Mouse (Mus musculus) midbrain, embryonic 11.5 days (tissue): ENCODE measurements around the gene Stxbp5. TPM values are rescaled to one million over a fixed set of nuclear protein-coding genes. Genes with fewer than 3 reads are reported as not detected.

Experiments used
- ATAC-seq: fragments of 200-750 bp; cut with Nextera tagmentation; 2 replicates; pipeline ENCODE4 v1.8.0; 2017; ENCODE audit warnings: moderate TSS enrichment, moderate library complexity; ENCODE audit not compliant: low FRiP score
- DNase-seq: peaks from one replicate; pipeline ENCODE4 v3.0.0; 2015; ENCODE audit warnings: low spot score; ENCODE audit errors: missing footprints
- H3K27ac ChIP-seq: fragments of 300-500 bp; sonication (generic); 2 replicates; pipeline ENCODE4 v1.5.1; 2014; ENCODE audit warnings: low read depth, low read length
- H3K27me3 ChIP-seq: fragments of 300-500 bp; sonication (generic); 2 replicates; pipeline ENCODE4 v1.6.1; 2014; ENCODE audit warnings: mild to moderate bottlenecking, low read length, moderate library complexity, mixed read lengths; ENCODE audit not compliant: control insufficient read depth, insufficient read depth
- H3K36me3 ChIP-seq: fragments of 300-500 bp; sonication (generic); 2 replicates; pipeline ENCODE4 v1.6.1; 2014; ENCODE audit warnings: mild to moderate bottlenecking, low read length, moderate library complexity, mixed read lengths; ENCODE audit not compliant: control insufficient read depth, insufficient read depth
- H3K4me1 ChIP-seq: fragments of 300-500 bp; sonication (generic); 2 replicates; pipeline ENCODE4 v1.6.1; 2014; ENCODE audit warnings: low read length; ENCODE audit not compliant: control insufficient read depth, insufficient read depth
- H3K4me2 ChIP-seq: fragments of 300-500 bp; sonication (generic); 2 replicates; pipeline ENCODE4 v1.6.1; 2014; ENCODE audit warnings: mild to moderate bottlenecking, moderate library complexity
- H3K4me3 ChIP-seq: fragments of 300-500 bp; sonication (generic); 2 replicates; pipeline ENCODE4 v1.5.1; 2014; ENCODE audit warnings: low read depth, low read length
- H3K9ac ChIP-seq: fragments of 300-500 bp; sonication (generic); 2 replicates; pipeline ENCODE4 v1.6.1; 2014; ENCODE audit warnings: low read length
- H3K9me3 ChIP-seq: fragments of 300-500 bp; sonication (generic); 2 replicates; pipeline ENCODE4 v1.6.1; 2016; ENCODE audit warnings: low read length; ENCODE audit not compliant: control insufficient read depth
- whole genome bisulfite sequencing: fragments of 180-500 bp; shearing (Covaris S2); extraction: QIAGEN DNeasy Blood & Tissue Kit; methylation state at CpG from one replicate; pipeline ENCODE4 v1.1.7; 2014; 5-methylcytosine and 5-hydroxymethylcytosine counted together
- polyA plus RNA-seq: library from polyadenylated mRNA; unstranded; fragments of >200 nt; fragmentation: Nextera tagmentation; extraction: Ambion mirVana; gene quantifications from 2 replicates; pipeline ENCODE4 v1.2.1, GENCODE M21; 2014

Stxbp5 gene
- polyA plus RNA-seq, result 5.6 and 6.3 TPM in 2 replicates

DNA sequence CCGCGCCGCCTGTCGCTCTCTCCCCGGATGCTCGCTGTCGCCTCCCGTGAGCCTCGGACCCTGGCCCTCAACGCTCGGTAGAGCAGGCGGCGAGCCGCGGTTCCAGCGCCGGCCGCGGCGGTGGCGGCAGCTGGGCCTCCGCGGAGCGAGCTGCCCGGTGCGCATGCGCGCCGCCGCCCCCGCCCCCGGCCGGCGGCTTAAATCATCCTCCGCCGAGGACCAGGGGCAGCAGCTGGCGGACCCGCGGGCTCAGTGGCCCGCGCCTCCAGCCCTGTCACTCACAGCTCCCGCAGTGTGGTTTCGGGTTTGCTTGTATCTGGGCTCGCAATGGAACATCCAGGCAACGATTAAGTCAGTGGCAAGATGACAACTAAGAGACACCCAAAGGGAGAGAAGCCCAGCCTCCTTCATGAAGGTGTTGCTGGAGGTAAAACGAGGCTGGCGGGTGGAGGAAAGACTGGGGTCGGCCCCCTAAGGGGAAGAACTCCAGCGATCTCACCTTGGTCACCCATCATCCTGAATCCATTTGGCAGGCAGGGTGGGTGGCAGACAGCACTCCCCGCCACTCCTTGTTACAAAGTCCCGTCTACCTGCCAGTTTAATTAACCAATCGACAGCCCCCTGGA lies at the start of gene Stxbp5:
Gene Stxbp5 (minus strand): TSS at position 9 of the 626 bp plus-strand sequence.
- WGBS, result under 1% methylated on average over 52 of the region's 52 CpGs
- ATAC-seq, result peak; percentile 87
- peak within 1 kb of the TSS; percentile 98 for H3K4me2 ChIP-seq
- H3K4me1 ChIP-seq, result peaks cover 11% of the 10 kb centered on the region
- no peaks in the 10 kb centered on the region for H3K9me3 ChIP-seq
- H3K4me3 ChIP-seq, result peak within 1 kb of the TSS; percentile 82
- no peaks in the 10 kb centered on the region for H3K27me3 ChIP-seq
- DNase-seq, result peak; percentile 99
- H3K27ac ChIP-seq, result peak within 1 kb of the TSS; percentile 95
- H3K9ac ChIP-seq, result peak within 1 kb of the TSS; percentile 93
- no peaks in the 10 kb centered on the region for H3K36me3 ChIP-seq

DNA sequence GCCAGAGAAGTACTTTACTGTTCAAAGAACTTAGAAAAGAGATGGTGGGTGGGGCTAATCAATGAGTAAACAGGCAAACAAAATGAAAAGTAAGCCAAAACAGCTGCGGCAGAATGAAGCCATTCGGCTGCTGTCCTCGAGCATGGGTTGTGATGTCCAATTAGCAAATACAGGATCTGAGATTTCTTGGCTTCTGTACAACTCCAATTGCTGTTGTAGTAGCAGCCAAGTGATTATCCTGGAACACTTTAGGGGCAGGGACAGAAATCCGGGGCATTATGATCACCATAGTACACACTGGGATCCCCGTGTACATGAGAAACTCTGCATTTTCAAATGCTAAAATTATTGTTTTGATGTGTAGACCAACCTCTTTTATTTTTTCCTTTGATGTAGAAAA lies 11.5 kb upstream of the Stxbp5 start:
- no peak overlapping the region for H3K4me3 ChIP-seq
- WGBS, result 90% methylated on average over 5 of the region's 5 CpGs
- ATAC-seq (no peak), DNase-seq (no peak)
- H3K36me3 ChIP-seq, result no peaks in the 10 kb centered on the region
- no peaks in the 10 kb centered on the region for H3K4me1 ChIP-seq
- H3K27me3 ChIP-seq, result no peaks in the 10 kb centered on the region
- H3K4me2 ChIP-seq, result no peak overlapping the region
- H3K27ac ChIP-seq, result no peak overlapping the region
- H3K9ac ChIP-seq, result no peak overlapping the region
- no peaks in the 10 kb centered on the region for H3K9me3 ChIP-seq

DNA sequence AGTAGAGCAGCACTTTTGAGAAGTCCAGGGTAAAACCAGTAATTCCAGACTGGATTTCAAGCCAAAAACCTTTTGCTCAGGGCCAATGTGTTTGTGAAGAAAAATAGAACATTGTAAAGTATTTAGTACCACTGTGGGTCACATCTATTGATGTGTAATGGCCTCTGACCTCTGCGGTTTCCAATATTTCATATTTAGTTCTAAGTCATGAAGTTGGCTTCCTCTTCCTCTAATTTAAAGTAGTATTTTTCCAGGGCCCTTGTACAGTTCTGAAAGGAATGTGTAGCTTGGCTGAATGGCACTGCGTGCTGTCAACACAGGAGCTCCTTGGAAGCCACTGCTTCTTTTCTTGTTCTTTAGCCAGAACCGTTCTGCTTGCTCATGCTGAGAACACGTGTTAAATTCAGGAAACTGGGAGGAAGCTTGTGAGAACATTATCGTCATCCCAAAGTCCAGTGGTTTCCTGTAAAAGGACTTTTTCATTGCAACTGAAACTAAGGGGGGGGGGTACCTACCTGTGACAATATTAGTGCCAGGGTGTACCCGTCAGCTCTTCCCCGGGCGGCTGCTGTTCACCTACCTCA lies 7.1 kb upstream of the Stxbp5 start:
- Histone ChIP-seq H3K9ac (no peak overlapping the region), H3K4me1 (no peaks in the 10 kb centered on the region), H3K27me3 (no peaks in the 10 kb centered on the region), H3K4me2 (no peak overlapping the region), H3K4me3 (no peak overlapping the region), H3K36me3 (no peaks in the 10 kb centered on the region), H3K9me3 (no peaks in the 10 kb centered on the region), H3K27ac (no peak overlapping the region)
- 86% methylated on average over 8 of the region's 8 CpGs for WGBS
- ATAC-seq (no peak), DNase-seq (no peak)

DNA sequence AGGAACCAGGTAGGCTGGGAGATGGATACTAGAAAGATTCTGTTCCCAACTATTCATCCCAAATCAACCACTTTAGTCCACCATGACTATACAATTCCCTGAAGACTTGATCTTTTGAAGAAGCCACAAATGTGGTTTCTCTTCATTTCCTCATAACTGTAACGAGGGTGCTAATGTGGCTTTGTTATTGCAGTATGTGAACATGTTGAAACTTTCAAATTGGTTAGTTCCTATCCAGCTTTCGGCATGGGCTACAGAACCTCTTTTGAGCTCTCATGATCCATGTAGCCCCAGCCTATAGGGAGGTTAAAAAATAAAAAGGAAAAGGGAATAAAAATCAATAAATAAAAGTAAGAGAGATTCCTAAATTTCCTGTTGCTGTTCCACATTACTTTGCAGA lies 6.6 kb upstream of the Stxbp5 start:
- no peaks in the 10 kb centered on the region for H3K4me1 ChIP-seq
- H3K27me3 ChIP-seq, result no peaks in the 10 kb centered on the region
- H3K27ac ChIP-seq, result no peak overlapping the region
- DNase-seq, result no peak
- H3K9ac ChIP-seq, result no peak overlapping the region
- no peaks in the 10 kb centered on the region for H3K36me3 ChIP-seq
- no peak overlapping the region for H3K4me3 ChIP-seq
- H3K9me3 ChIP-seq, result no peaks in the 10 kb centered on the region
- WGBS, result 92% methylated on average over 2 of the region's 2 CpGs
- no peak for ATAC-seq
- H3K4me2 ChIP-seq, result no peak overlapping the region

DNA sequence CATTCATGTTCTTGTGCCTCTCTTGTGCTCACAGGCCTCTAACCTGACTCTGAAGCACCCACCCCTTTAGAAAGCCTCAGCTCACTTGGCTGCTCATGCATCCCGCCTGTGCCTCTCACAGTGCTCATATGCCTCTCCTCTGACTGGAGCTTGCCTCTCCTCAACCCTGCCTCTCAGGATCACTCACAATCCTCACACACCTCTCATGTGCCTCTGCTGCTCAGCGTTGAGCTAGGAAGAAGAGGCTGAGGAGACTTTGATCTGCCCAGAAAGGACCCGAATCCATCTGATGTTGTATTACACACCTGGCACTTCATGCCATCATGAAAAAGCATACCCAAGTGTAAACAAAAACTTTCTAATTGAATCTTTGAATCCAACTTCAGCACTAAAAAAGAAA lies 5.3 kb upstream of the Stxbp5 start:
- Histone ChIP-seq H3K4me3 (no peak overlapping the region), H3K9ac (no peak overlapping the region), H3K36me3 (no peaks in the 10 kb centered on the region), H3K9me3 (no peaks in the 10 kb centered on the region), H3K4me1 (no peaks in the 10 kb centered on the region), H3K27me3 (no peaks in the 10 kb centered on the region), H3K27ac (no peak overlapping the region), H3K4me2 (no peak overlapping the region)
- DNase-seq, result no peak
- no peak for ATAC-seq
- 57% methylated on average over 3 of the region's 3 CpGs for WGBS

DNA sequence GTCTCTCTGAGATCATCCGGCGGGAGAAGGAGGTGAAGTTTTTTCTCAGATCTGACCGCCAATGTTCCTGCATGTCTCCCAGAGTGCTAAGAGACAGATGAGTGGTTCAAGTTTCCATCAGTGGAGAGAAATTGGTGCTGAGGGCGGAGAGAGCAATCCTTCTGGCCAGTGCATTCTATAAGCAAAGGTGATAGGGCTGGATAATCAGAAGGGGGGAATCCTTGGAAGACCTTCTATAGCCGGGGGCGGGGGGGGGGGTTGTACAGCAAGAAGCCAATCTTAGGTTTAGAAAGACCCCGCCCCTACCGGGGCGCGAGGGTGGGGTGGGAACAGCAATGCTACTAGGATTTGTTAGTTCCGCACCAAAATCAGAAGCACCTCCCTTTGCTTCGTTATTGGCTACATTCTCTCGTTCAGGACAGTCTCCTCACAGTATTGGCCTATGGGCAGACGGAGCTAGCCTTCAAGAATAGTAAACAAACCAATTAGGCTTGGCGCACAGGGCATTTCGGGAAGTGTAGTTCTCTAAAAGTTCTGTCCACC lies 889 bp upstream of the Stxbp5 start:
- peak overlapping the region; percentile 82 for H3K4me3 ChIP-seq
- peak overlapping the region; percentile 98 for H3K4me2 ChIP-seq
- under 1% methylated on average over 16 of the region's 16 CpGs for WGBS
- H3K9me3 ChIP-seq, result no peaks in the 10 kb centered on the region
- no peaks in the 10 kb centered on the region for H3K36me3 ChIP-seq
- peak overlapping the region; percentile 95 for H3K27ac ChIP-seq
- DNase-seq (peak; percentile 95), ATAC-seq (peak; percentile 85)
- H3K4me1 ChIP-seq, result peaks cover 11% of the 10 kb centered on the region
- H3K27me3 ChIP-seq, result no peaks in the 10 kb centered on the region
- H3K9ac ChIP-seq, result peak overlapping the region; percentile 93

DNA sequence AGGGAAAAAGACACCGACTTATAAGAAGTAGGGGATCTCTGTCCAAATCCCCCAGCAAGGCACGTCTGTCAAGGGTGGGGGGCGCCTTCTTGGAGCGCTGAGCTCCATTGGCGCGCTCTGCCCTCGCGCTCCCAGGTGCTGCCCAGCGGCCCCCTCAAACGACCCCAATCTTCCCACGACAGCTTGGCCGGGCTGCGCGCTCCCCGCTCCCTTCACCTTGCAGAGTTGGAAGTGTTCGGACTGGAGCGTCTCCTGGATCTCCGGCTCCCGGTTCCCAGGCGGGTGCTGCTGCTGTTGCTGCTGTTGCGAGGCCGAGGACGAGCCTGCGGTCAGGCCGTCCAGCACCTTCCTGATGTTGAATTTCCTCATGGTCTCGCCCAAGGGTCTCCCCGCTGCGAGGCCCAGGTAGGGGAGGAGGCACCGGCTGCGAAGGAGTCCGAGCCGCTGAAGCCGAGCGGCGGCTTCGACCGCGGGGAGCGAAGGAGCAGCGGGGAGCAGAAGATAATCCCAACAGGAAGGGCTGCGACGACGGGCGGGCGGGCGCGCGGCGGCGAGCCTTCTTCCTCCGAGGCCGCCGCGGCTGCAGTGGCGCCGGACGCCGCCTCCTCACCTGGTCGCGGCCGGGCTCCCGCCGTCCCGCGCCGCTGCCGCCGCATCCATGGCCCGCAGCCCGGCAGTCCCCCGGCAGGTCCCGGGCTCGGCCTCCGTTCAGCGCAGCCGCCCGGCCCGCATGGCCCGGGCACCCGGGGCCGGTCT lies 386 bp downstream of the Stxbp5 start:
- DNase-seq (peak; percentile 96), ATAC-seq (peak; percentile 55)
- Histone ChIP-seq H3K9me3 (no peaks in the 10 kb centered on the region), H3K4me2 (peak overlapping the region; percentile 98), H3K27me3 (no peaks in the 10 kb centered on the region), H3K4me1 (peaks cover 11% of the 10 kb centered on the region), H3K36me3 (no peaks in the 10 kb centered on the region), H3K9ac (peak overlapping the region; percentile 93), H3K27ac (peak overlapping the region; percentile 95), H3K4me3 (peak overlapping the region; percentile 82)
- WGBS, result under 1% methylated on average over 51 of the region's 81 CpGs

DNA sequence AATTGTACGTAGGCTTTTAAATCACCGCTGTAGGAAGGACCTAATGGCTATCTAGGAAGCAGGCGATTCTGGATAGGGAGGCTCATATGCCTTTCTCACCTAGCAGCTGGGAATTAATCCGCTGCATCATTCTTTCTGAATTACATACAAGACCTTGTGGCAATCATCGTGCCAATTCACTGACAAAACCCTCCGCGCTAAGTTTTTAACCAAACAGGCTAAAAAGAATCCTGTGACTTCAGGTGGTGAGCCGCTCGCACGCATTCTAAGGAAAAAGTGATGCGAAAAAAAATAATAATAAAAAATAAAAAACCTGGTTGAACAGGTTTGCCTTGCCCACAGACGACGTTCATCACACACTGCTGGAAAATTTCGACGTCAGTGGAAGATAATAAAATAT lies 1.1 kb downstream of the Stxbp5 start:
- H3K4me3 ChIP-seq, result peak overlapping the region; percentile 82
- H3K27ac ChIP-seq, result no peak overlapping the region
- DNase-seq (peak; percentile 92), ATAC-seq (no peak)
- H3K9me3 ChIP-seq, result no peaks in the 10 kb centered on the region
- H3K27me3 ChIP-seq, result no peaks in the 10 kb centered on the region
- peaks cover 11% of the 10 kb centered on the region for H3K4me1 ChIP-seq
- WGBS, result under 1% methylated on average over 15 of the region's 15 CpGs
- H3K36me3 ChIP-seq, result no peaks in the 10 kb centered on the region
- H3K4me2 ChIP-seq, result peak overlapping the region; percentile 98
- no peak overlapping the region; the same call in 1 of the 2 replicates for H3K9ac ChIP-seq

DNA sequence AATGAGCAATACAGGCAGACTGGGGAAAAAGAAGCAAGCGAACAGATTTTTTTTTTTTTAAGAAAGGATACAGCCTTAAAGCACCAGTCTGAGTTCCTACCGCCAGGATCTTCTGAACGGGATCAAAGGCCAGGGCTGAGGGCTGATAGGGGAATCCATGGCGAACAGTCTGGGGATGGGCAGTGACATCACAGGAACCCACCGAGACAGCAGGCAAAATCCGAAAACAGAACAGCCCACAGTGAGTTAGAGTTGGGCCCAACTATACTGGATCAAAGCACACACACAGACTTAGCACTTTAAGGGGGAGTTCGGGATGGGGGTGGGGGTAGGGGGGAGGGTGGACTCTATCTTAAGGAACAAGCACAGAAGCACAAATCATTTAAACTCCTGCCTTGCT lies 1.8 kb downstream of the Stxbp5 start:
- Histone ChIP-seq H3K27me3 (no peaks in the 10 kb centered on the region), H3K36me3 (no peaks in the 10 kb centered on the region), H3K9ac (peak overlapping the region; percentile 24; the same call in 1 of the 2 replicates), H3K4me1 (peaks cover 11% of the 10 kb centered on the region), H3K9me3 (no peaks in the 10 kb centered on the region), H3K4me3 (peak overlapping the region; percentile 82), H3K4me2 (peak overlapping the region; percentile 98), H3K27ac (no peak overlapping the region)
- 3% methylated on average over 7 of the region's 7 CpGs for WGBS
- DNase-seq (peak; percentile 87), ATAC-seq (no peak)
